Mouse (Mus musculus): ENCODE results near the gene Rorb.

Rorb gene

GRCm38 (mm10) chr19:18888491-18889116 is 222.4 kb downstream of the Rorb start:
- no peak for DNase-seq (ENCODE audit: low spot score in 2 of 2)

- DNase-seq (ENCODE audit: low spot score in 2 of 2) = no peak
Measured at GRCm38 (mm10) chr19:18887646-18888407, 223.2 kb downstream of the Rorb start.

GRCm38 (mm10) chr19:18881162-18881561 is 229.8 kb downstream of the Rorb start:
- DNase-seq (ENCODE audit: low spot score in 2 of 2) = no peak
